Mouse (Mus musculus): ENCODE results near the gene Naaladl2.
"Not testable (repeated sequence)": the region's sequence is repeated elsewhere in the genome, so short reads cannot be mapped to it uniquely, and the experiment has no call there.

Gene Naaladl2

DNA sequence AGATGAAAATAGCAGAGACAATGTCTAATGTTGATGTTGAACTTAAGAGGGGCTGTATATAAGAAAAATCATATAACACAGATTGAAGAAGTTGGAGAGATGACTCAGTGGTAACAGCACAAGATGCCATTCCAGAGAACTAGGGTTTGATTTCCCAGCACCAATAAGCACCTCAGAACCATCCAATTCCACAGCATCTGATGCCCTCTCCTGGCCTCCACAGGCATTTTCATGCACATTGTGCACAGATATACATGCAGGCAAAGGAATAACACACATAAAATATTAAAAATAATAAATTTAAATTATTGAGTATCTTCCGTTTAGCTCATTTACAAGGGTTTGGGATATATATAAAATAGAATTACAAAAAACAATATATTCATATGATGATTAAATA lies 926.6 kb downstream of the Naaladl2 start:
- no peak for DNase-seq

DNA sequence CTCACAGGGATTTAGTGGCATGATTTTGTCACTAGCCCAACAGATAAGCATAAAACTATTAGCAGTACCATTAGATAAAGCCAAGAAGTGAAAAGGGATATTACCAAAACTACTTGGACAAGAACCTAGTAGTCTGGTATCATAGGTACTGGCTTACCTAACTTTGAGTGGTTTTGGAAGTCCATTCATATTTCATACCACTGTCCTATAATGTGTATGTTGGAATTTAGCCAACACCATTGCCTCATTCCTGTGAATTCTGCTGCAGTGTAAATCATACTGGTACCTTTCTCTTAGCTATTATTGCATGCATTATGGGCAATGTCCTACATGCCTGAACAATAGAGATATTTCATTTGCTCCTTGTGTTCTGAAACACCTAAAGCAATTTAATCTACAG lies 977.5 kb downstream of the Naaladl2 start:
- no peak for DNase-seq

DNA sequence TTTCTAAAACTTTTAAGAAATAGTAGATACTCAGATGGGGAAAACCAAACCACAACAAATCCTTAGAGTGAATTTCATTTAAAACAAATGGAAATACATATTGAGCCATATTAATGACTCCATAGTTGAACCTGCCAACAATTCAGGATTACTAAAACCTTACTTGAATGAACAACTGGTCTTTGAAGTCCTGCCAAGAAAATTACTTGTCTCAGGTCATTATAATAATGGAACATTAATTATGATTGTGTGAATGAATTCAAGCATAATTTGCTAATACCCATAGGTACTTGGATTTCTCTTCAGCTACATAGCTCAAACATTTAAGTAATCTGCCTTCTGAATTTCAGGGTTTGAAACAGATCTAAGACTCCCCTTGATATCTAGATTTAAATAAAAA lies 980.1 kb downstream of the Naaladl2 start:
- no peak for DNase-seq

DNA sequence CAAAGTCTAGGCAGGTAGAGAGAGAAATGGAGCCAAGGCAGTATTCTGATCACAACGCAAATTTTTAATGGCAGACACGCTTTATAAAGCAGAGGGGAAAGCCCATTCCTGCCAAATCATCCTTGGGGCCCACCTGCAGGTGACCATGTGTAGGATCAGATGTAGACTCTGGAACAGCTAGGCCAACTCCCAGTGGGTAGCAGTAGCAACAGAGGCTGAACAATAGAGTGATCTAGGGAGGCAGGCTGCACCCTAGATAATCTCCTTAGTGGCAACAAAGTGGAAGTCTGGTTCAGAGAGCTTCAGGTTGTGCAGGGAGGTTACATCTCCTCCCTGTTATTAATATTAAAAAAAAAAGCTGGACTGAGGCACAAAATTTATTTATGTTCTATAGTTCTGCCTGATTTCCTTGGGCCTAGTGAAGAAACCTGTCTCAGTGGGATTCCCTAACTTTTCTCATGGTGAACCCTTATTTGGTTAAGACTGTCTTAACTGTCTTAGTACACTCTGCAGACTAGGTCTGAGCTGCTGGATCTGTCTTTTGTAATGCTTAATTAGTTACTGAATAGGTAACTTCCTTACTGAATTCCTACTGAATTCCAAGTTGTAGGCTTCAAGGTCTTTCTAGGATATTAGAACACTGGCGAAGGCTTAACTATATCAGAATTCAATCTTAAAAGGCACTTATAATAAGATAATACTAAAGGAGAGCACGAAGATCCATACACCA lies 992.8 kb downstream of the Naaladl2 start:
- DNase-seq = not testable (repeated sequence)

DNA sequence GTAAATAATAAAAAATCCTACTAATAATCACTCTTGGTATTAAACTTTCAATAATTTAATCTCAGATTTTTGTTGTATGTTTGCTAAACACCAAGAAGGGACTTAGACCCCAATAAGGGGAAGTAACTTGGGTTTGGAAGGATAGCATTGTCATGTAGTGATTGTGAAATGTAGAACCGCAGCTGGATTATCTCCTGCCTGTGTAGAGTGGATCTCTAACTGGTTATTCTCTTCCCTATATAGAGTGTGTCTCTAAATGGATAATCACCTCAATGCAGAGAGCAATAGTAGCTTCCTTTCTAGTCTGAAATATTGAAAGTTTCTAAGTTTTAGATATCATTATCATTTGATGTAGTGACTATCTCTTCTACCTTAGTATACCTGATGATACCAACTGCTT lies 1001.3 kb downstream of the Naaladl2 start:
- no peak for DNase-seq

DNA sequence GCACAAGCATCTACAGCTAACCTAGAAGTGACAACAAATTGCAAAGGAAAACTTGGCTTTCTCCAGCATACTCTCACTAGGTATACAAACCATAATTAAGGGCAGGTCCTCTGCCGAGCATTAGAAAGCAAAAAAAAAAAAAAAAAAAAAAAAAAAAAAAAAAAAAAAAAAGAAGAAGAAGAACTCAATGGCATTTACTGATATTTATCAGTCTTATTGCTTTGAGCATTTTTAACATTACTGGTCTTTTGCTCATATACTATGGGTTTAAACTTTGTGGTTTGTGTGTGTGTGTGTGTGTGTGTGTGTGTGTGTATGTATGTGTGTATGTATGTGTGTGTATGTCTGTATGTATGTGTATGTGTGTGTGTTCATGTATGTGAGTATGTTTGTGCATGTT lies 1006.1 kb downstream of the Naaladl2 start:
- DNase-seq = no peak

DNA sequence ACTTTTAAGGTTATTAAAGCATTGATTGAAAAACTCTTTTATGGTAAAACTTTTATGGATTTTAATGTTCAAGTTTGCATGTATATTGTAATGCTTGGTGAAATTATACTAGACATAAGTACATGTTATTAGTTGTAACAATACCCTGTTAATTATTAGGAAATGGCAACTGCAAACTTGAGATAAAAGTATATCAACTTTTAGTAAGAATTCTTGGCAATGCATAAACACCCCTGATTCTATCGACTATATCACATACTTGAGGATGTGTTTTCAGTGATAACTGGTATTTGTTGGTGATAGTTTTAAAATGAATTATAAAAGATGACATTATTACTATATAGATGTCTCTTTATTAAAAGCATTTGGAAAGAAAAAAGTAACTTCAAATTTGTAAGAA lies 1017.9 kb downstream of the Naaladl2 start:
- DNase-seq = no peak

DNA sequence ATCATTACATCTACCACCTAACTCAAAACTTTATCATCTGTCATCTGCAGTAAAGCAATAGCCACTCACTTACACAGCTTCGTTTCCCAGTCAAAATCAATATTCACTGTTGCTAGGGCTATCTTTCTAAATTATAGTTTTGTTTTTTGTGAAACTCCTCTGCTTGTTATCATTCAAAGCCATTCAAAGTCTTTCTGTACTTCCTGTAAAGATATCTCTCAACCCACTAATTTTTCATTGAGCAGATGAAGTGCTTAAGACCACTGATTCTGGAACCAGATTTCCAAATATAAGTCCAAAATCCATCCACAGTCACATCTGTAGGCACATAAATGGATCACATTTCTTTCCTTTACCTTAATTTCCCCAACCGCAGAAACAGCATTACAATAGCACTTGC lies 1020.0 kb downstream of the Naaladl2 start:
- DNase-seq = no peak

DNA sequence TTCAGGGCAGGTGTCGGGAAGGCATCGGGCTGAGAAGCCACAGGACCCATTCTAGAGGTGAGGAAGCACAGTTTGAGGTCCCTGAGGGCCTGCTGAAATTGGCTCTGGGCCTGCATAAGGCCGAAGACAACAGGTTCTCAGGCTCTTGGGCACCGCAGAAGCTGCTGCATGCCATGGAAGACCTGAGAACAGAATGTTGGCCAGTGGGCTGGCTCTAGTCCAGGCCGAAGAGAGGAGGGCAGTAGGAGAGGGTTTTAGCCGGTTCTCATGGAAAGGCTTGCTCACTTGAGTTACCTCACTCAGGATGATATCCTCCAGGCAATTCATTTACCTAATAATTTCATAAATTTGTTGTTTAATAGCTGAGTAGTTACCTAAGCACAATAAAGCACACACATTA lies 1025.9 kb downstream of the Naaladl2 start:
- no peak for DNase-seq

DNA sequence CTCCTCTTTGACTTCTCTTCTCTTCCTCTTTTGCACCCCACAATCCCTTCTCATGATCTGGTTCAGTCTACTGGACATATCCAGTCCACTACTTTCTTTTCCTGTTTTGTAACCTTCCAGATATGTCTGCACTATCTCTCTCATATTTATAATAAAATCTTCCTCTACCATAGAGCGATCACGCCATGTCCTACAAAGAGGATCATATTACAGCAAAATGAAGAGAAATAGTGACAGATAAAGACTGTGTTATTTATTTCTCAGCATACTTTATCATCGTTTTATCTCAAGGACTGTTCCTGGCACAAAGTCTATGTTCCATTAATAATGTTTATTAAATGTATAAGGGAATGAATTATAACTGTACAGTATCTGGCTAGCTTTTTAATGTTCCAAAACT lies 1029.2 kb downstream of the Naaladl2 start:
- DNase-seq = no peak

DNA sequence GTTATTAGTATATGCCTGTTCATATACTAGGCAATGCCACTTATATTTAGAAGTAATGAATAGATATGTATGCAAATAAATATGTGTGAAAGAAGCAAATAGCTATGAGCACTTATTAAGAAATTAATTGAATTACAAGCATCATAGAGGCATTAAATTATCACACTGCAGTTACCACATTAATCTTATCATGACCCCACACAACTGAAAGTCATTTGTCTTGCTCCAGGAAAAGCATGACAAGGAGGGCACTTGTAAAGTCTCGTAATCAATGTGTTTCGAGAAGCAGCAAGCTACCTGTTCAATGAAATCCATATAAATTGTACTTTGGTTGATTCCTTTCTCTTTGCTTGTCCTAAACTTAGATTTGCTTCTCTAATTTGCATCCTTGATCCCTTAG lies 1030.7 kb downstream of the Naaladl2 start:
- DNase-seq = no peak

DNA sequence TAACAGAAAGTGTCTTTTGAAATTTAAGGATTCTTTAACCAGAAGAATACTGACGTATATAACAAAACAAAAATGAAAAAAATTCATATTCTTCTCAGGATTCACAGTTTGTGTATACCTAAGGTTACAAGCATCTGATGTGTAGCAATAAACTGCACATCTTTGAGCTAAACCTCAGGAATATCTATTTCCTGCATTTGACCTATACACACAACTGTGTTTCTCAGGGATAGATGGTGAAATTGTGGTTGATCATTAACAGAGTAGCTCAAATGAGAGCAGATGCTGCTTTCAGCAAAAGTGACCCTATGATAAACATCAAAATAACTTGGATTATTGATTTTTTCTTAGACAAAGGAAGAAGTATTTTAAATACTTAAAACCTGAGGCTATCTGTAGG lies 1037.7 kb downstream of the Naaladl2 start:
- DNase-seq = no peak

DNA sequence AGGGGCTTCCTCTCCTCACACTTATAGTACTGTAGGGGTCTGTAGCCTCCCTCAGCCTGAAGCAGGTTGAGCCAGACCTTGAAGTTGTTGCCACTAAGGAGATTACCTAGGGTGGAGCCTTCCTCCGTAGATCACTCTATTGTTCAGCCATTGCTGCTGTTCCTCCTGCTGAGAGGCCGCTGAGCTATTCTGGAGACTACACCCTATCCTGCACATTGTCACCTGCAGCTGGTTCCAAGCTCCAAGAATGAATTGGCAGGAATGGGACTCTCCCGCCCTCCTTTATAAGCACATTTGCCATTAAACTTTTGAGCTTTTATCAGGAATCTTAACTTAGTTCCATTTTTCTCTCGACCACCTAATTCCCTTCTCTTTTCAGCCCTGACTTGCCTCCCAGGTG lies 1064.3 kb downstream of the Naaladl2 start:
- DNase-seq = no peak

DNA sequence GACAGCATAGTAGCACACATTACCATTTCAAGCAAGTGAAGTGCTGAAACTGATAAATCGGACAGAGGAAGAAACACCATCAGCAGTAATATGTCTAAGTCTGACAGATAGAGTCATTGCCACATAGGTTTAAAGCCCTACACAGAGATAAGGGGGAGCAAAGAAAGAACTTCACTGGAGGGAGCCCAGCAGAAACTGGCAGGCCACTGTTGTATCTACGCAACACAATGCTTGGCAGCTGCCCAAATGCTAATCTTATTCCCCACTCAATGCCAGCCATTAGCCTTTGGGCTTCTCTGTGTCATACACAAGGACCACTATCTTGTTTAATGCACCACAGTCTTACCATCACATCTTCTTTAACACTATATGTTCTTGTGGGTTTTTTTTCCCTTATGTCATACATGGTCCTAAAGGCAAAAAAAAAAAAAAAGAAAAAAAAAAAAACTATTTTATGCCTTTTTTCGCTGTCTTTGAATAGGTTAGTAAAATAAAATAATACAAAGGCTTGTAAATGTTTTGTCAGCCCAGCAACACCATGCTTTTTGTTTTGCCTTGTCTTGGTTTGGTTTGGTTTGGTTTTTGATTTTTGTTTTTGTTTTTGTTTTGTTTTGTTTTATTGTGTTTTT lies 1072.8 kb downstream of the Naaladl2 start:
- DNase-seq = peak in 1 of 2 experiments; percentile 1

DNA sequence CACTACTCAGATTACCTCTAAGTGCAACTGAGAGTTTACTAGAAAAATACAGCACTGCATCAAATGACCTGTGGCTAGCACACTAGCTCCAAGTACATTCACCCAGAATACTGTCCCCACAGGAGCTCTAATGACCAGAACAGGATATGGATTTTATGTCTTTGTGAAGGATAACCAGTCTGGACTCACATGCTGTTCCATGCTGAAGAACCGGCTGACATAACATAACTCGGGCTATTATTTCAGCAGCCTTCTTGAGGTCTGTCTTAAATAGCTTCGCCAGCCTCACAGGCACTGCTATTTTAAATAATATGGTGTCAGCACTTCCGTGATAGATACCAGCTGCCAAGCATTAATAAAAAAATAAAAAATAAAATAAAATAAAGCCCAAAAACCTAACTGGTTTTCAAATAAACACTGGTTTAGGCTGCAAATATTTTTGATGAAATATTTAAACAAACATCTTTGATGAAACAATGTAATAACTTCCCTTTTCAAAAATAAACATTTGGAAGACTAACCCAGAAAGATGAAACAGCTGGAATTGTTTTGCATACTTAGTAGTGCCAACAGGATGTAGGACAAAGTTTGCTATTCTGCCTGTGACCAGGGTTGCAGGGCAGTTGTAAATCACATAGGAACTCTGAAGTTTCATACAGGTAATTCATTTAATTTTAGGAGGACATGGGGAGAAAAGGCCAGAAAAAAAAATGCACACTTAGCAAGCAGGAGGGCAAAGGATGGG lies 1073.5 kb downstream of the Naaladl2 start:
- DNase-seq = peak in 1 of 2 experiments; percentile 8

DNA sequence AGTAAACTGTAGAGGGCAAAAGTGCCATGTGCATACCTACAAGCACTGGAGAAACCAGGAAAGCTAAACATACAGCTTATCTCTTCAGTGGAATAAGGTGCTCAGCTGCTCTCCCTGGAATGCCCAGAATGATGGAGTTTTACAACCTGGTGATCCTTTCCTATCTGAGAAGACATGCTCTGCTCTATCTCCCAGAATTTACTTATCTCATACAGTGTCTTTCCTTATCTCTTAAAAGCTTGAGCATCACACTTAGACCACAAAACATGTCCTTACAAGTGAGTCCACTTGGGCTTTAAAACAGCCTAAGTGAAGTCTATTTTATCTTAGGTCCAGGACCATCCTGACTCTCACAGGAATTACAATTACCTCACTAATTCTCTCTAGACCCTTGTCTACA lies 1095.8 kb downstream of the Naaladl2 start:
- no peak for DNase-seq

DNA sequence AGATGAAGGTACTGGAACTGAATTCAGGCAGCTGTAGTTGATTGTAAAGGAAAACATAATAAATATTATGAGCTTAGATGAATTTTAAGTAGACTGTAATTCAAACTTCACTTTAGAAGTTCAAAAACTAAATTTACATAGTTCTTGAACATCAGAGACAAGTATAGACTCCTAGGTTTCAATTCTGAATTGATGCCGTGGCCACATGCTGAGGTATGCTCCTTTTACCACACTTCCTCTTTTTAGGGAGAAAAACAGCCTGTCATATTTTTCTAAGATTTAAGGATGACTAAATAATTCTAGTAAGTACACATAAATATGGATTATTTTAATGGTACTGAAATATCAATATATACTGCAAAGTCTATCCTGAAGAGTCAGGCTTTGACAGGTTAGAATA lies 1142.3 kb downstream of the Naaladl2 start:
- DNase-seq = no peak

DNA sequence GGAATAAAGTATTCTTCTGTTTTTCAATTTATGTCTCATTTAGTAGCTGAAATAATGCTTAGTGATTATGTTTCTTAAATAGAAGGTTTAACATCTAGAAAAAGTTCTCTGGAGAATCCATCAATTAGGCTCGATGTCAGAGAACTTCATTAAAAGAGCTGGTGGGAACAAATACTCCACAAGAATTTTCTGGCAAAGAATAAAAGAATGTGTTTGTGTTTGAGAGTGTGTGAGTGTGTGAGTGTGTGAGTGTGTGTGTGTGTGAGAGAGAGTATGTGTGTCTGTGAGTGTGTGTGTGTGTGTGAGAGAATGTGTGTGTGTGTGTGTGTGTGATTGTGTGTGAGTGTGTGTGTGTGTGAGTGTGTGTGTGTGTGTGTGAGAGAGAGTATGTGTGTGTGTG lies 1170.3 kb downstream of the Naaladl2 start:
- no peak for DNase-seq

DNA sequence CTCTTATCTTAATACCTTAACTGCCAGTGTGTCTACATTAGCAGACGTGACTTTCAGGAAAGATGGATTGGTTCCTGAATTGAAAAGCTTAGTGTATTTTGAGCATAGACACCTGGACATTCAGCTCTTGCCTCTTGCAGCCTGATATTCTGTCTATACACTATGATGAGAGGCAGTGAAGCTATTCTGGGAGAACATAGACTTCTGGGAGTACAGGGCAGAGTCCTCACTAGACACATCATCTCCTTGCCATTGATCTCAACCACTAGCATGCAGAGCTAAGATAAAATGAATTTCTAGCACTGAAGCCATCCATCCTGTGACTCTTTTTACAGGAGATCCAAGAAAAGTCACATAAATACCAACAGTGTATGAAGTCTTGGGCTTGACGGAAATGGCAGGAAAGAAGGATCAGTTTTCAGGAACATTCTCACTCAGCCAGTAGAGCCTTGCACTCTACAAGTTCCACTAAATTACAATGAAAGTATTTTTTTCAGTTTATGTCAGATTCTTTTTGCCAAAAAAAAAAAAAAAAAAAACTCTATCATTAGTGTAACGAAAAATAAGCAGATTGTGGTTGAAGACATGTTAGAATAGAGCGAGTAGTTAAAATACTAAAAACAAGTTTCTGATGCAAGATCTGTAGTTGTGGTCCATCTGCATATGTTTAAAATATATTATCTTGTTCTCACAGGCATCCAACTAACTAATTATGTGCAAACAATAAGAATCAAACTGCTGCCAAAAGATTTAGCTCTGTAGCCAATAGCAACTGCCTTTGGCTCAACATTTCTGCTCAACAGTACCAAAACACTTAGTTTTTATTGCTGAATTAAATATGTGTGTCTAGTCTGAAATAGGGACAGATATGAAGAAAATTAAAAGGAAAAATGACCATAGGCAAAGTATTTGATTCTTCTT lies 1171.1 kb downstream of the Naaladl2 start:
- DNase-seq = no peak

DNA sequence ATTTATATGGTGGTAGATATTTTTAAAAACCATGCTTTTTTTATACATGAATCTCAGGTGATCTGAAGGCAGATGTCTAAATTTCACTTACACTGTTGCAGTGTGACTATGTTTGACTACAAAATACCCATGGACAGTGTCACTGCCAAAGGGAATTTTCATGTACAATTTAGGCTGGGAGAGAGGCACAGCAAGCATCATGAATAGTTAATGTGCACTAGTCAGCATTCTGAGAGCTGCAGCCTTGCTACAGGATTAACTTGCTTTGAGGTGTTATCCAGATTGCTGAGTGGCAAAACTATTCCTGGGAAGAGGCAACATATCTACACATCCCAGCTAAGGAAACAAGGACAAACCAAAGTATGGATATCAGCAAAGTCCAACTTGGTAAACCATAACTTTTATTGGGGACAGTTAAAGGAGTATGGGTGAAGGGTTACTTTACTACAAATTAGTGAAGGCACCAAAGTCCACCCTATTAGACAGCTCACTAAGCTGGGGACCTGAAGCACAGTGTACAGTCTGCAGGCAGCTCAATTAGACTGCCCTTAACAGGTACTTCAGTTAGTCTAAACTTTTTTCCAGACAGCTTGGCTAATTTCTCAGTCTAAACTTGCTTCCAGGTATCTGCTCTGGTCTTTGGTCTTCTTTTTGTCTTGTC lies 1181.0 kb downstream of the Naaladl2 start:
- no peak for DNase-seq

DNA sequence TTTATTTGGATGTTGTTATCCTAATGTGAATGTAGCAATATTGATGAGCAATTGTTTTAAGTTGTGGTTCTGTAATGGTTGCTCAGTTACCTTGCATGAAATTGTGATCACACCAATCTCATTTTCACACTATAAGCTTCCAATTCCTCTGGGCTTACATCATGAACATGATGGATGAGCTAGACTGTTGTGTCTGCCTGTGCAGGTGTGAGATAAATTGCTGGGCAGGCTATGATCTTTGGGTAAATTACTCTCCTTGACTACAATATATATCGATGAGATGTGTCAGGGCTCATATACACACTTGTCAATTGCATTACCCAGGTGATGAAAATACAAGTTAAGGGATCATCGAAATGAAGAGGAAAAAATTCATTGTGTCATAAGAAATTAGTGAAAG lies 1197.9 kb downstream of the Naaladl2 start:
- no peak for DNase-seq

DNA sequence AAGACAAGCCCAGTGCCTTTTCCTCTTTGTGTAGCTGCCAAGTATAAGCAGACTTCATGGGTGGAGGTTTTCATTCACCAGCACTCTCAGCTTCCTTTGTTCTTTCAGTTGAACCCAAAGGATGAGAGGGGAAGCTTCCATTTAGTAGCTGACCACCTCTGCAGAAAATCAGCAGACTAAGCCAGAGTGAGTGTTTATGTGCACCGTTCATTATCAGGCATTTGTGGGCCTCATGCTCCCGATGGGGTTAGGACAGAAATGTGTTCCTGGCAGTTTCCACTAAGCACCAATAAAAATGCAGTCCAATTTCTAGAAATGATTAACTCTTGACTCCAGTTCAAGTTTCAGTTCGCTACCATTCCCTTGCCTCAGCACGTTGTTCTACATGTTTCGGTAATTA lies 1206.8 kb downstream of the Naaladl2 start:
- peak; percentile 23 to 62 for DNase-seq

Measured in kidney, postnatal 36 days (tissue).